Mouse (Mus musculus) heart, postnatal 10 days (tissue): ENCODE results near the gene Gapdh. TPM values are rescaled to one million over a fixed set of nuclear protein-coding genes. Genes with fewer than 3 reads are reported as not detected.

Experiments used
- DNase-seq, 2 experiments: peaks; one replicate each; pipeline ENCODE4 v3.0.0; 2021
- intact Hi-C: fragments of 180-260 bp; cut with DNase I; formaldehyde crosslinking; loops from one replicate; pipeline ENCODE4 v1.15.1; 2025
- total RNA-seq, 2 experiments: library from RNA; stranded (reverse); gene quantifications; 2 replicates each; pipeline ENCODE4 v1.2.3; 2021

Gapdh gene
- total RNA-seq = 1,000 to 10,000 TPM; 3,414 to 3,559 TPM

- DNase-seq = peak; percentile 94 to 95
- intact Hi-C loops = no loop called here
Measured at GRCm38 (mm10) chr6:125166051-125166751, at the start of gene Gapdh. Gene Gapdh, minus strand, starts transcription at chr6:125166467.

DNA sequence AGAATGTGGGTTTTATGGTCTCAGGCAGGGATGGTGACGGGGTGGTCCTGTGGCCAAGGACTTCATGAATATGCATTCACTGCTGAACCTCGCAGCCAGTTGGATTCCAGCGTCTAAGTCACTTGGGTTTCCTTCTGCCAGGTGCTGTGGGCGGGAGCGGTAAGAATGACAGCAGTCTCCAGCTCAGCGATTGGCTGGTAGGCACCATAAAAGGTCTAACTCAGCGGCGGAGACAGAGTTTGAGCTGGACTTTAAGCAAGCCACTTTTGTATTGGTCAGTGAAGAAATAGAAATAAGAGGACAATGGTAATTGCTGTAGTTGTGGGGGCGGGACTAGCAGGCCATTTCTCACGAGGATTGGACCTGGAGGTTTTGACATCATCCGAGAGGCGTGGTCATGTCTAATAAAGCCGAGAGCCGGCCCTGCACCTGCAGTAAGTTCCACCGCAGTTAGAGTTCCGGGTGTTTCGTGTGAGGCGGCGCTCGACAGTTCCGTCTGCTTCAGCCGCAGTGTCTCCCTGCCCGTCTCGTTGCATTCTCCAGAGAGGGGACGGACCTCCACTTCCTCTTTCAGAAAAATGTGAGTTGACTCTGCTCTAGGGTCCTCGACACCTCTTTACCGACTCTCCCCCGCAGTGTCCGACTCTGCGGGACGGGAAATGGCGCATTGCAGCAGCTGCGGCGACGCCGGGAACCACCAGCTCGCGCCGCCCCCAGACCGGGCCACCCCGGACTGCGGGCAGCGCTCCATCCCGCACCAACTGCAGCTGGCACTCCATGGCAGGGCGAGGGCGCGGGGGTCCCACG lies 49.1 kb upstream of the Gapdh start, which contains the start of gene Vamp1:
Gene Vamp1 (plus strand): TSS at position 404 of the 807 bp plus-strand sequence.
- intact Hi-C loops = loop anchor here (5.0 kb wide), 2 partner anchors 147 to 387 kb away; no protein-coding TSS in a partner anchor
- DNase-seq = peak; percentile 97

- no peak for DNase-seq
- intact Hi-C loops = loop anchor here (2.0 kb wide), 1 partner anchor 17 kb away; no protein-coding TSS in a partner anchor
Measured at GRCm38 (mm10) chr6:125213715-125214114, 47.4 kb upstream of the Gapdh start.

DNA sequence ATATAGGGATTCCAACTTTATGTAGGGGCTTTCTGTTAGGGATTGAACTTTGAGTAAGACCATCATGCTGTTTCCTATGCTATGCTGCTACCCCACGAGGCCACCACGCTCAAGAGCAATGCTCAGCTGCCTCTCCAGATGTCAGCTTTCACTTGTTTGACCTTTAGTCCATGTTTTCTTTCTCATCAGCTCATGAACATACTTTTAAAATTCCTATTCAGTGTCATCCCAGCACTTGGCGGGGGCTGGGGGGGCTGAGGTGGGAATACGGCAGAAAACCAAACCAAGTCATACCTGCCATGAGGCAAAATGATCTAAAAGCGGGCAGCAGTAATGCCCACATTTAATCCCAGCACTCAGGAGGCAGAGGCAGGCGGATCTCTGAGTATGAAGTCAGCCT lies 46.9 kb upstream of the Gapdh start:
- intact Hi-C loops = loop anchor here (2.0 kb wide), 1 partner anchor 16 kb away; no protein-coding TSS in a partner anchor
- no peak for DNase-seq

GRCm38 (mm10) chr6:125212621-125213020 lies 46.4 kb upstream of the Gapdh start:
- intact Hi-C loops = loop anchor here (2.0 kb wide), 1 partner anchor 16 kb away; no protein-coding TSS in a partner anchor

DNA sequence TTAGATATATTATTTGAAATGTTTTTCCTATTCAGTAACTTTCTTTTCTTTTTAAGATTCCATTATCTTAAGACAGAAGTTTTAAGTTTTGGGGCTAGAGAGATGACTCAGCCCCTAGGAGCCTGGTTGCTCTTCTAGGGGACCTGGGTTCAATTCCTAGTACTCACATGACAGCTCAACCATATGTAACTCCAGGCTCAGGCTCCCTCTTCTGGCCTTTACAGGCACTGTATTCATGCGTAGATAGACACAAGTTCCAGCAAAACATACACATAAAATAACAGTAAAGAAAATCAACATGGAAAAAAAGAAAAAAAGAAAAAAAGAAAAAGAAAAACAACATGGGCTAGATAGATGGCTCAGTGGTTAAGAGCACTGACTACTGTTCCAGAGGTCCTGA lies 44.2 kb upstream of the Gapdh start:
- DNase-seq = no peak
- intact Hi-C loops = no loop called here

More at GRCm38 (mm10) chr6:125212621-125213020, 46.4 kb upstream of the Gapdh start:
- no peak for DNase-seq

- DNase-seq = no peak
- intact Hi-C loops = loop anchor here (2.0 kb wide), 1 partner anchor 16 kb away; no protein-coding TSS in a partner anchor
Measured at GRCm38 (mm10) chr6:125197166-125197565, 30.9 kb upstream of the Gapdh start.

GRCm38 (mm10) chr6:125196301-125196700 lies 30.0 kb upstream of the Gapdh start:
- intact Hi-C loops = loop anchor here (2.0 kb wide), 1 partner anchor 16 kb away; no protein-coding TSS in a partner anchor
- DNase-seq = no peak

GRCm38 (mm10) chr6:125195541-125196075 lies 29.3 kb upstream of the Gapdh start:
- DNase-seq = no peak
- intact Hi-C loops = loop anchor here (2.0 kb wide), 1 partner anchor 17 kb away; no protein-coding TSS in a partner anchor

DNA sequence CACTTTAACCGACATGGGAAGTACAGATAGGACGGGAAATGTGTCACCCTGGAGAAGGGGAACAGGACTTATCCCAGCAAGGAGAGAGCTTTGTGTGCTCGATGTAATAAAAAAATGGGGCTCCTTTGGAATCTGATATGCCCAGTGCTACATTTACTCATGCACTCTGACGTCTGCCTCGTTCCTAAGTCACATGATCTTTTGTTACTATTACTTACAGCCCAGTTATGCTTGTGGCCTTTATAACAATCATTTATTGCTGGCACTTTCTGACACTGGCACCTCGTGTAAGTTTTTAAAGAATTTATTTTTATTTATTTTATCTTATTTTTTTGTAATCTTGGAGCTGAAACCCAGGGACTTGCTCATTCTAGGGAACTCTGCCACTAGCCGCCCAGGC lies 27.1 kb upstream of the Gapdh start:
- intact Hi-C loops = loop anchor here (5.0 kb wide), 1 partner anchor 96 kb away; the partner anchor contains the start of gene Chd4
- DNase-seq = no peak

DNA sequence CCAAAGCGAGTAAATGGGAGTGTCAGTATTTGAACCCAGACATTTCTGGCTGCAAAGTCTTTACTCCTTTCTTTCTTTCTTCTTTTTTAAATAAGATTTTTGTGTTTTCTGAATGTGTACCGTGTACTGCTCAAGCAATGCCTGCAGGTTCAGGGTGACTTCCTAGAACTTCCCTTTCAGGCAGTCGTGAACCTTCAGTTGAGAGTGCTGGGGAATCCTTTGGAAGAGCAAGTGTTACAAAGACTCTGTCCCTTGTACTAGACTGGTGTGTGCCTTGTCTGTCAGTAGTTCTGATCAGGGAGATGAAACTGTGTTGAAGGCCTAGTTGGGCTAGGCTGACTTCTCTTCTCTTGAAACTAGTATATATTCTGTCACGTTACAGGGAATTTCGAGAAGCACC lies 26.6 kb upstream of the Gapdh start:
- intact Hi-C loops = loop anchor here (5.0 kb wide), 1 partner anchor 96 kb away; the partner anchor contains the start of gene Chd4

DNA sequence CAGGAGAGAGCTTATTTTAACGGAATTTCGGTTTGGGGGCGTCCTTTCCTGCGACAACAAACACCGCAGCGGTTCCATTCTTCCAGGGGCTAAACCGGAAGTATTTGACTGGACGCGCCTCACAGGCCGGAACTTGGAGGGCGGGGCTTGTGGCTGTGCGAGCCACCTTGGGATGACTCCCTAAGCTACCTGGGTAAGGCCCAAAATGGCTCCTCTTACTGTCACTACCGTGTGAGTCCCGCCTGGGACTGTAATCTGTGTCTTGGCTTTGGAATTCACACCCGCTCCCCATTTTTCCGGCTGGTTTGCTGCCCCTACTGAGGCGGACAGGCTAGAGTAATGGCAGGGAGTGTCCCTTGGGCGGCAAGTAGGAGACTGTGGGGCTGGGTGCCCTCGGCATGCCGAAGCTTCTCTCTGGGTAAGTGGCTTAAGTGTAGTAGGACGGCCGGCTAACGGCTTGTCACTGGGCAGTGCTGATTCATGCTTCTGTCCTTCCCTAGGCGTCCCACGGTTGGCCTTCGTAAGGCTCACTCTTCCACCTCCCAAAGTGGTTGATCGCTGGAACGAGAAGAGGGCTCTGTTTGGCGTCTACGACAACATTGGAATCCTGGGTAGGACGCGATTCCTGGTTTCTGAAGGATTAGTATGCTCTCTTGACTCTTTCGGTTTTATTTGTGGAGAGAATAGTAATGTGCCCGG lies 25.9 kb upstream of the Gapdh start:
- intact Hi-C loops = loop anchor here (5.0 kb wide), 1 partner anchor 95 kb away; the partner anchor contains the start of gene Chd4
- peak; percentile 95 for DNase-seq

More for the DNA sequence above, 26.6 kb upstream of the Gapdh start:
- peak in 1 of 2 experiments; percentile 15 for DNase-seq

DNA sequence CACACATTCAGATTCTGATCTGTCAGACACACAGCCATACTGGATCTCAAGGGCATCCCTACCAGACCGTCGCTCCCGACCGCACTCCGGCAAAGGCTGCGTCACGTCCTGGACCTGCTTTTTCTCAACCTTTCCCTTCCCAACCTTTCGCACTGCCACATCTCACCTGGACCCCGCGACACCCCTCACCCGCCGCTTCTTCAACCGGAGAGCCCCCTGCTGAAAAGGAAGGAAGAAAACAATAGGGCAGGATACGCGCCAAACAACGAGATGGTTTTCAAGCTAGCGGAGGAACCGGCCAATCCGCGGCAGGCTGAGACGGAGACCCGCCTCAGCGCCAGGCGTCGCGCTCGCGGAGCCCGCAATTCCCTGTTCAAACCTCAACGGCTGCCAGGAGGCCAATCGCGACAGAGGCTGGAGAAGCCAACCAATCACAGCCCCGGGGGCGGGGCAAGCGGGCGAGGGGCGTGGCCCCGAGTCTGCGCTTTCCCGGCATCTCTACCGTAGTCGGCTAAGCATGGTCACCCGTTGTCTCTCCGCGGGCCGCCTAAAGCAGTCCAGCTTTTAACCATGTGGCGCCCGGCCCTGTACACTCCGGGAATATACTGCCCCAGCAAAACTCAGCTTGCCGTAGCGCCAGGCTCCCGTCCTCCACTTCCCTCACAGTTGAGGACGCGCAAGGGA lies 25.2 kb upstream of the Gapdh start, which contains the start of the genes Ncapd2 and Mrpl51:
Gene Ncapd2 (minus strand): TSS at position 370 of the 684 bp plus-strand sequence.
Gene Mrpl51 (plus strand): TSS at position 470 of the 684 bp plus-strand sequence.
- DNase-seq = peak; percentile 98
- intact Hi-C loops = loop anchor here (2.0 to 5.0 kb wide), 2 partner anchors 21 to 94 kb away; partner anchors contain the start of gene Chd4

DNA sequence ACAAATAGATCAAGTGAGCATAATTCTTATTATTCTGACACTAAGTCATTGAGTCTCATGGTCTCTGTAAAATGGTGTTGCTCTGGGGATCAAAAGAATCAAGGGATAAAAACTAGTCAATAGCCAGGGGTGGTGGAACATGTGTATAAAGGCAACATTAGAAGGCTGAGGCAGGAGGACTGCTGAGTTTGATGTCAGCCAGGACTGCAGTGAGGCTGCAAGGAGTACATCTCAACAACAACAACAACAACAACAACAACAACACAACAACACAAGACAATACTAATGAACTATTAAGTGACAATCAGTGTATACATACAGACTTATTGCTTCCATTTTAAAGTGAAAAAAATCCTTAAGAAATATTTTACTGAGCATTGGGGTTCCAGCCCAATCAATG lies 24.5 kb upstream of the Gapdh start:
- DNase-seq = no peak
- intact Hi-C loops = loop anchor here (2.0 to 5.0 kb wide), 2 partner anchors 20 to 94 kb away; partner anchors contain the start of gene Chd4

DNA sequence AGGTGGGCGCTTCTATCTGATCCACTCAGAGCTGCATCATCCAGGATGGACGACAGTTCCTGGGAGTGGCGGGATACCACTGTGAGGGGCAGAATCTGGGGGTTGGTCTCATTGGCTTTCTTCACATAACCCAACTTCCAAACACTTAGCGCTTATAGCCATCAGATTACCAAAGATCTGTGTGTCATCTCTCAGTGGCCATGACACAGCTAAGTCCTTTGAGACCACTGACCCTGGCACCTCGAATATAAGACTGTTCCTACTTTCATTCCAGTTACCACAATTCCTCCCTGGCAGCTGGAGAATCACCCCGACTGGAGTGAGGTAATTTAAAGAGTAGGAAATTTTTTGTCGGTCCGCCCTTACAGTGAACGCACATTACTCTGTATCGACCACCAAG lies 19.9 kb upstream of the Gapdh start:
- intact Hi-C loops = loop anchor here (5.0 kb wide), 1 partner anchor 74 kb away; no protein-coding TSS in a partner anchor
- DNase-seq = no peak

- intact Hi-C loops = no loop called here
- peak in 1 of 2 experiments; percentile 19 for DNase-seq
Measured at GRCm38 (mm10) chr6:125182133-125182532, 15.9 kb upstream of the Gapdh start.

- no peak for DNase-seq
- intact Hi-C loops = no loop called here
Measured at GRCm38 (mm10) chr6:125179601-125180000, 13.3 kb upstream of the Gapdh start.

GRCm38 (mm10) chr6:125175469-125175868 lies 9.2 kb upstream of the Gapdh start:
- no peak for DNase-seq
- intact Hi-C loops = no loop called here

DNA sequence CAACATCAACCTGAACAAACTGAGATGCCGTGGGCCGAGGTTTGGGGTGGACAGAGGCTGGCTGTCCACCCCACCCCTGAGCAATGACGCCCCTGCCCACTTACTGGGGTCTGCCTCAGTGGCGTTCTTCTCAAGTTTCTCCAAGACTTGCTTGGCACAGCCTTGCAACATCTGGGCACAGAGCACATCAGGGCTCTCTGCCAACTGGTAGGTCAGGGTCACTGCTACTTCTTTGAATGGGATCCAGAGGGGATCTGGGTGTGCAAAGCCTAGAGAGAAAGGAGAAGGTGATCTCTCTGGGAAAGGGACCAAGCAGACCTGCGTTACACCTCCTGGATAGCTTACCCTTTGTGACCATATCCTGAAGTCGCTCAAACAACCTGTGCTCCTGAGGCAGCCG lies 7.0 kb upstream of the Gapdh start:
- no peak for DNase-seq
- intact Hi-C loops = no loop called here
